Mouse (Mus musculus): ENCODE data around the gene Il17rb.
A peak's percentile ranks its signal among the peaks of the same experiment; 100 is the strongest.

Gene Il17rb

DNA sequence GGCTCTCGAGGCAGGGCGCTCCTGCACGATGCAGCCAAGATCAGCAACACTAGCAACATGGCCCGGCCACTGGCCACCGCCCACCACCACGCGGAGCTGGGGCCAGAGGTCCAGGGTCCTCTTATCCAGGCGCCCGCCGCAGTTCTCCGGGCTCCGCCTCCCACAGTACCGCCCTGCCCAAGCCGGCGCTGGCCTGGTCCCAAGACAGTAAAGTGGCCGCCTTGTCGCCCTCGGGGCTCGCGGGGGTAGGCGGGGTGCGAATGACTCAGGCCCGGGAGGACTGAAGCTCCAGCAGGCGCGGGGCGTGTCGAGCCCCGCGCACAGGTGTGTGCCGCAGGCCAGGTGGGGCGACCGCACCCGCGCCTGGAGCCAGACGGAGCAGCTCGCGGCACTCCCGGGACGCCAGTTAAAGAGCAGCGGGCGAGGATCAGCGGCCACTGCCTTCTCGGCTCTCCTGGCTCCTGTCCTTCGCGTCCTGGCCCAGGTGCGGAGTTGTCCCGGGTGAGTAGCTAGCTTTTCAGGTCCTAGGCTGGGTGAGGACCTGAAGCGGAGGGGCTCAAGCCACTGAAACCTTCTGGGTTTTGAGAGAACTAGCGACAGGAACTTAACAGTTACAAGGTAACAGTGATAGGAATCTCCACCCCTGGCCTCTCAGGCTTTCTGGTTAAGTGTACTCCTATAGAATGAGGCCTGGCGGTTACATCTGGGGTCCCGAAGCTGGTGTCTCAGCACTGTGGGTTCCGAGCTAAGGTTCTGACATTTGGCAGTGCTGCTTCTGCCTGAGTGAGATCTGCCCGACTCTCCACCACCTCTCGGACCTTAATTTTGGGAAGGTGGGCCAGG lies at the start of gene Il17rb, which contains the start of gene Chdh:
Gene Il17rb, minus strand, starts transcription at position 164 of the 843 bp plus-strand sequence.
Gene Chdh, plus strand, starts transcription at position 291 of the 843 bp plus-strand sequence.
- DNase-seq (ENCODE audit: low read depth, low spot score), result no peak

DNA sequence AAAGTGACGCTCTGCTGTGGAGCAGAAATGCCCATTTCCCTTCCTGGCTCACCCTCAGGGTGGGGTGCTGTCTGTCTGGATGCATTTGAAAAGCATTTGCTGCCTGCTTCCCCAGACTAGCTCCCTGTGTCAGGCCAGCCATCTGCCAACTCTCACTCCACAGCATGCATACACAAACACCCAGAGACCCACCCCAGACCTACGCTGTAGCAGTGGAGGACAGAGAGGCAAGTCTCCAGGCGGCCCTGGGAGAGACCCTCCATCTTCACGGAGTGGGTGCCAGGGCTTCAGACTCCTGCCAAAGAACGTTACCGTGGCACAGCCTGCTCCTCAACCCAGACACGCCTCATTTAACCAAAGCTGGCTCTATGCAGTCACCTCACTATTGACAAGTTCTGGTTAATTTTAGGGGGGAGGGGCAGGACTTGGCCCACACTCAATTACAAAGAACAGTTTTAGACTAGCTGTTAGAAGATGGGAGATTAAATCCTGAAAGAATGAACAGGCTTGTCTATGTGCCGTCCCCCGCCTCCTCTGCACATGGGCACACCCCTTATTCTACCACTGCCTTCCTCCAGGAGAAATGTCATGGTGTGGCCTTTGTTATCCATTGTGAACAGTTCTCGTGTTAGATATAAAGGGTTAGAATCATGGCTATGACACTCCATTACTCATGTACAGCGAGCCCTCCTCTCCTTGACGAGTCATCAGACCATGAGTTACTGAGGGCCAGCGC lies 47.5 kb upstream of the Il17rb start:
- no peak for DNase-seq (ENCODE audit: low read depth, low spot score)

DNA sequence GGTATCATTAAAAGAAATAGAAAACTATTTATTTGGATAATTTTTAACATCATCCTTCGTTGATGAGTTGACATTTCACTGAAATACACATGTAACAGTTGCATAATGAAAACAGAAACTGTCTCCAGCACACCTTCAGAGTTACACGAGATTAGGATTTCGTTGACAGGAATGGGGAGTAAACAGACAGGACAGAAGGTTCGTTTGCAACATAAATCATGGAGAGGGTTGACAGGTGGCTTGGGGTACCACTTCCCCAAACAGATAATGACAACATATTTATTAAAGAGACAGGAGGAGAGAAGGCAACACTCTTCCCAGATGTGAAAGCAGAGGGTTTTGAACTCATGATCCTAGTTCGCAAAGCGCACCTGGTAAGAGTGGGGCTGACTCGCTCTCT lies 46.2 kb upstream of the Il17rb start:
- no peak for DNase-seq (ENCODE audit: low read depth, low spot score)

DNA sequence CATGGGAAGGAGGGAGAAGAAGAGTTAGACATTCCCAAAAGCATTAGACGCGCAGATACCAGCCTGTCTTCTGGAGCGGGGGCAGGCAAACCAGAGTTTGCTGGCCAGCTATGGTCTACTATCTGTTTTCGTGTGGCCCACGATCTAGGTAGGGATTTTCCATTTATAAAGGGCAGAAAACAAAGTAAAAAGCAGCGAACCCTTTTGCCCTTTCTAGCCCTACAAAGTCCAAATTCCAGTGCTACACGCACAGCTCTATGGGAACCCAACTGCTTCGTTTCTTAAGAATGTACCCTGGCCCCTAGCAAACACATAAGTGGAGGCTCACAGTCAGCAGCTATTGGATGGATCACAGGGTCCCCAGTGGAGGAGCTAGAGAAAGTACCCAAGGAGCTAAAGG lies 41.6 kb upstream of the Il17rb start:
- DNase-seq (ENCODE audit: low read depth, low spot score), result no peak

GRCm38 (mm10) chr14:30048049-30048448 lies 39.4 kb upstream of the Il17rb start:
- no peak for DNase-seq (ENCODE audit: low read depth, low spot score)

- no peak for DNase-seq (ENCODE audit: low read depth, low spot score)
These were observed 38.3 kb upstream of the Il17rb start for GRCm38 (mm10) chr14:30046976-30047375.

DNA sequence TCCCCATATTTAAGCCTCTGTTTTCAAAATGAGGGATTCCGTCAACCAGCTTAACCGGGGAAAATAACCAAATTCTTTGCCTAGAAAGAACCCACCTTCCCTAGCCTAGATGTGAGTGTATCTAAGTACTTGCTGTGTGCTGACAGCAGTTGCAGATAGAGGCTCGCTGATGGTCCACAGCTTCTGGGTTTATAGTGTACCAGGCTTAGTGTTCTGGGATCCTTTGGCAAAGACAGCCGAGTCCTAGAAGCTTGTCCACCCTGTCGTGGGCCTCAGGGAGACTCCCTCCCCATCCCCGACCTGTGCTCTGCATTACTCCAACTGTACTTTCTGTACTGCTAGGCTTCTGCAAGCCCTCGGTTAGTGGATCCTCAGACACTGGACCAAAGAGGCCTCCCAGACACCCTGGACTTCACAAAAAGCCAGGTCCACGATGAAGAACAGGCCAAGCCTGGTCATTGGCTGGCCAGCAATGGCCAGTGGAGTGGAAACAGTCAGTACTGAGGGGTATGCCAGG lies 37.1 kb upstream of the Il17rb start:
- DNase-seq (ENCODE audit: low read depth, low spot score), result no peak

DNA sequence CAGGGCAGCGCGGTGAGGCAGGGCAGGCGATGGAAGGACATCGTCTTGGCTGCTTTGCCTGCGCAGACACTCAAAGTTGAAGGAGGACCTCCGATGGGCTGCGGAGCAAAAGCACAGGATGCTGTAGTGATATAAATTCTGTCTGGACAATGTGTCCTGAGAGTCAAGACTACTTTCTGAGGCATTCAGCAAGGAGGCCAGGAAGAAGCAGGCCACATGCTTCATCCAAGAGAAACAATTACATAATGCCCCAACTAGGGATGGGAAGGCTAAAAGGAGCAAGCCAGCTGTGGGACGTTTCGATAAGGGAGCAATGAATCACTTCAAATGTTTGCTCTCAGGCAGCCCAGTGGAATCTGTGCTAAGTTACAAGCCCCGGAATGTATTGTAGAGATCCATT lies 36.5 kb upstream of the Il17rb start:
- no peak for DNase-seq (ENCODE audit: low read depth, low spot score)

DNA sequence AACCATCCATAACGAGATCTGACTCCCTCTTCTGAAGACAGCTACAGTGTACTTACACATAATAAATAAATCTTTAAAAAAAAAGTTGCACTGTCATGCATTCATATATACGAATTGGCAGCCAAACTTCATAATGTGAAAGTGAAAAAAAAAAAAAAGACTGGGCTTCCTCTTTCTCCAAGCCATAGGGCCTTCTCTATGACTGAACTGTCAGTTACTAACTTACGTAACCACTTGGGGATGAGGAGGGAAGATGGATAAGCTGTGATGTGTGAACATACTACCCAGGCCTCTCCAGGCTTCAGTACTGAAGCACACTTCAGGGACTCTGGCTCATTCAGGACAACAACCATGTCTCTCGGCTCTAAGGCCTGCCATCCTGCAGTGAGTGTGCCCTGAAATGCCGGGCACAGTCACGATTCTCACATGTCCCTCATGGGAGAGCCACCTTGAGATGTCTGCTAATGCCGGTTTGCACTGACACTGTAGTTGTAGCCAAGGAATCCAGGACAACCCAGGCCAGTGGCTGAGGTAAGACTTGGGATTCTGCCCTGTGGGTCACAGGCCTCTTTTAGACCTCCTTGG lies 34.8 kb upstream of the Il17rb start:
- no peak for DNase-seq (ENCODE audit: low read depth, low spot score)

DNA sequence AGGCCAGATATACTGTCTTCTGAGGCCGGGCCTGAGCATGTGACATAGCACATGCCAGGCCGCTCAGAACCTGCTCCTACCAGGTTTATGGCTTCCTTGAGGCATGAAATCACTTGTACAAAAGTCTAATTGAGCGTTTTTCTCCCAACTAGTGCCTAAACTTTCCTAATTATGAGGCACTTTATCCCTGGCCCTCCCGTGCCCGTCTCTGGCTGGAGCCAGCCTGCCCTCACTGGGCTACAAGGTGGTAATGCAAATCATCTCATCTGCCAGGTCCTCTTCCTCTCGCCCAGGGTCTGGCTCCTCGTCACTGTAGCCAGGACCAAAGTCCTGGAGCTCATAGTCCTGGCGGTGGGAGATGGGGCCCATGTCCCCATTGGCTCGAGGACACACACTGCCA lies 33.1 kb upstream of the Il17rb start:
- no peak for DNase-seq (ENCODE audit: low read depth, low spot score)

DNA sequence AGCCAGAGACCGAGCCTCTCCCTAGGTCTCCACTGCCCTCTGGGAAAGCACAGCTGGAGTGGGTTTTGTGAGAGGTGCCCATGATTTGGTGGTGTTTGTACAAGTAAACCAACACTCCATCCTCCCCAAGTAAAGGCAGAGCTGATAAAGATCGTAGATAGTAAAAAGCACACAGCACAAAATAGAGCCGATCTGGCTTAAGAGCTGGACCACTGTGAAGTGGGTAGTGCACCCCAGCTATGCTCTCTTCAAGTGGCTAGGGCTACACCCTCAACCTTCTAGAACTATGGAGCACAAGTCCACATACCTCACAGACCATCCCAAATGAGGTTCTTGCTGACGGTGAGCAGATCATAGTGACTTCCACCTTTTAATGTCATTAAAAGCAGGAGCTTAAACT lies 30.7 kb upstream of the Il17rb start:
- DNase-seq (ENCODE audit: low read depth, low spot score), result no peak

DNA sequence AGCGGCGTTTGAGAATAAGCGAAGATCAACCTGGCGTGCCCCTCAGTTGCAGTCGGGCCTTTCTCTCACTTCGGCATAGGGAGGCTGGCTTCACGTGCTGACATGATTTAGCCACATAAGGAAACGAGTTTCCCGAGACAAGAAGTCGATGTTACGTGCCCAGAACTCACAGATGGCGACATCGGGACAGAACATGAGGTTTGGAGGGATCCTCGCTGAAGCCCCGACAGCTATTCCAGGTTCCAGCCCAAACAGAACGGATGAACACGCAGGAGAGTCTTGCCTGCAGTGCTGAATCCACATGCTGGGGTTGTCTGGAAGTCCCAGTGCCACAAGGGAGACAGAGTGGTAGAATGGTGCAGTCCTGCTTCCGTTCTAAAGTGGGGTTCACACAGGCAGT lies 29.7 kb upstream of the Il17rb start:
- peak; percentile 28 for DNase-seq (ENCODE audit: low read depth, low spot score)

DNA sequence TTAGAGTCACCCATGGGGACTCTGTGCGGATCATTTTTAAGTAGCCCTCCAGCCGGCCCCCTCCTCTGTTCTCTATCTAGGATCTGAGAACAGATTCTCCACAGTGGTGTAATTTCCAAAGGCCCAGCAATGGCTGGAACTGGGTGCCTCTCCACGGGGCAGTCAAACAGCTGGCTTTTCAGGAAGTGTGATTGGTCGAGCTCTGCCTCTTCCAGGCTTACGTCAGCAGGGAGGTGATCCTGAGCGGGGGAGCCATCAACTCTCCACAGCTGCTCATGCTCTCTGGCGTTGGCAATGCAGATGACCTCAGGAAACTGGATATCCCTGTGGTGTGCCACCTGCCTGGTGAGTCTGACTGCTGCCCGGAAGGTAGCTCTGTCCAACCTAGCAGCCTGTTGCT lies 24.7 kb upstream of the Il17rb start:
- DNase-seq (ENCODE audit: low read depth, low spot score), result no peak

- no peak for DNase-seq (ENCODE audit: low read depth, low spot score)
These were observed 18.7 kb upstream of the Il17rb start for GRCm38 (mm10) chr14:30027378-30027777.

- no peak for DNase-seq (ENCODE audit: low read depth, low spot score)
These were observed 15.7 kb upstream of the Il17rb start for GRCm38 (mm10) chr14:30024387-30024786.

- no peak for DNase-seq (ENCODE audit: low read depth, low spot score)
These were observed 13.8 kb upstream of the Il17rb start for GRCm38 (mm10) chr14:30022471-30022870.

GRCm38 (mm10) chr14:30019792-30020575 lies 11.3 kb upstream of the Il17rb start:
- no peak for DNase-seq (ENCODE audit: low read depth, low spot score)

DNA sequence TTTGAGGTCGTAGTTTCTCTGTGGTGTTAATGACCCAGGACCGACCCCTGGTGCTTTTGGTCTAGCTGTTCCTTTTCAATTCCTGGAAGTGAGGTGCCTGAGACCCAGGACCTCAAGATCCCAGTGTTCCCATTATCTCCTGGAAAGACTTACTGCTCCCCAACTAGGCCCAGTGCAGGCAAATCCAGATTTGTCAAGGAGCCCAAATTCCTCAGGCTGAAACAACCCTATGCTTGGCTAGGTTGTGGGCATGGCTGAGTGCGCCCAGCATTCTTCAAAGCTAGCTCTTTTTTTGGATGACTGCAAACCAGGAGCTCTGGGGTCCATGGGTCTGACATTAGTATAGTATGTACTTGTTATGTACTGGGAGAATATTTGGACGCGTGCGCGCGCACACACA lies 10.7 kb upstream of the Il17rb start:
- no peak for DNase-seq (ENCODE audit: low read depth, low spot score)

- no peak for DNase-seq (ENCODE audit: low read depth, low spot score)
These were observed 10.2 kb upstream of the Il17rb start for GRCm38 (mm10) chr14:30018846-30019245.

- DNase-seq (ENCODE audit: low read depth, low spot score), result no peak
These were observed 9.7 kb upstream of the Il17rb start for GRCm38 (mm10) chr14:30018463-30018801.

DNA sequence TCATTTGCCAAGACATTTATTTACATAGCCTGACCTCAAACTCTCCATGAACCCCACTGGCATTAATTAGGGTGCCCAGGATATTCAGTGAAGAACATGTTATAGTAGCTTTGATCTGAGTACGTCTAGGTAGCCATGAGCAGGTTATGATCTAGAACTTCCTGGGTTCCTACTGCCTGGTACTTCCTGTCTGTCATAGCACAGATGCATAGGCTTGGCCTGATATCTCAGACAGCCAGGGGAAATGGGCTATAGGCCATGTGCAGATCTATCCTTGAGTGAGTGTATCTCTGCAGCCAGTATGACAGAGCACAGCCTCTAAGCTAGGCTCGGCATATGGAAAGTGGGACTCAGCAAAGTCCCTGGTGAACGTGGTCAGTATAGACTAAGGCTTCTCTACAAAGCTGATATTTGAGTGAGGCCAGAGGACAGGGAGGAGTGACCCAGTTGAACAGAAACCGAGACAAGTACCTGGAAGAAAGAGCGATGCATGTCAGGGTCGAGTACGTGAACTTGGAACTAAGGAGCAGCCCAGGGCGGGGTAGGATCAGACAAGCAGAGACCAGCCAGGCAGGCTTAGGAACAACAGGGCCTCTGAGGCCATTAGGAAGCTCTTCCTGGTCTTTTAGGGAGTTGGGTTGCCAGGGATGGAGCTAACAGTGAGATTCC lies 9.2 kb upstream of the Il17rb start:
- DNase-seq (ENCODE audit: low read depth, low spot score), result no peak

All from telencephalon, adult 2 months (tissue).